Mouse (Mus musculus) kidney, postnatal 4 days (tissue): ENCODE measurements around the gene Akr1c14.
"Not testable (repeated sequence)": the region's sequence is repeated elsewhere in the genome, so short reads cannot be mapped to it uniquely, and the experiment has no call there.

ENCODE experiments used
- DNase-seq, 2 experiments: peaks; one replicate each; pipeline ENCODE4 v3.0.0; 2021; ENCODE audit warnings: mixed read lengths in 2 of 2

Gene Akr1c14

GRCm38 (mm10) chr13:4048719-4049118 is at the start of gene Akr1c14:
TSS of gene Akr1c14 (plus strand) at chr13:4049011.
- DNase-seq = no peak

GRCm38 (mm10) chr13:4001687-4002086 is 47.1 kb upstream of the Akr1c14 start:
- DNase-seq = peak; percentile 79 to 80

- DNase-seq = no peak
Measured at GRCm38 (mm10) chr13:4010784-4011183, 38.0 kb upstream of the Akr1c14 start.

GRCm38 (mm10) chr13:4013811-4014210 is 35.0 kb upstream of the Akr1c14 start:
- DNase-seq = no peak

DNA sequence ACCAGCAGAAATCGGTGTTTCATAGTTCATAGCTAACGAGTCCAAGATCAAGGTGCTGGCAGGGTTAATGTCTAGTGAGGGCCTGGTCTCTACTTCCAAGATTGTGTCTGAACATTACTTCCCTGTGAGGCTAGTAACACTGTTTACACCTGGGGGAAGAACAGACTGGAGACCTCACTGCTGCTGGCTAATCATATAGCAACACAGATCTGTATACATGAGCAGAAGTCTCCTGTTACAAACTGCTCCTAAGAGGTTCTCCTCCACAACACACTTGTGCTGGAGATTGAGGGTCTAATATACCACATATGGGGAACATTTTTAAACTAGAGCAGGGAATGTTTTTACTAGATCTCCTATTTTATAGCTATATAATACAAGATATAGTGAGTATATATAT is 18.9 kb upstream of the Akr1c14 start:
- DNase-seq = no peak

GRCm38 (mm10) chr13:4032512-4032911 is 16.3 kb upstream of the Akr1c14 start:
- peak; percentile 6 to 9 for DNase-seq

DNA sequence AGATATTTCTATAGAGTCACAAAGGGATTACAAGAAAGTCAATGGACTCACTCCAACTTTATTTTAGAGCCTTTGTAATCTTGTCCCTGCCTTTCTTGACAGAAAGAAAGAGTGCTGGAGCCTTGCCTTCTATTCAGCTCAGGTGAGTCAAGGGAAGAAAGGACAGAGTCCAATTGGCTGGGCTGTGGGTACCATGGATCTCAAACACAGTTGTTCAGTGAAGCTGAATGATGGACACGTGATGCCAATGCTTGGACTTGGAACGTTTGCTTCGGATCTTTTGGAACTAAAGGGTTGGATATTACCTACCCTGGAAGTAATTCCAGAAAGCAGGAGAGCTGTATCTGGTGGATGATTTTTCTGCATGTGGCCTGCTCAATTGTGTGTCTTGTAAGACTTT is 13.8 kb upstream of the Akr1c14 start:
- DNase-seq = no peak

- DNase-seq = no peak
Measured at GRCm38 (mm10) chr13:4046113-4046512, 2.7 kb upstream of the Akr1c14 start.

GRCm38 (mm10) chr13:4046841-4047240 is 2.0 kb upstream of the Akr1c14 start:
- no peak for DNase-seq

- DNase-seq = no peak
Measured at GRCm38 (mm10) chr13:4048226-4048625, 585 bp upstream of the Akr1c14 start.

DNA sequence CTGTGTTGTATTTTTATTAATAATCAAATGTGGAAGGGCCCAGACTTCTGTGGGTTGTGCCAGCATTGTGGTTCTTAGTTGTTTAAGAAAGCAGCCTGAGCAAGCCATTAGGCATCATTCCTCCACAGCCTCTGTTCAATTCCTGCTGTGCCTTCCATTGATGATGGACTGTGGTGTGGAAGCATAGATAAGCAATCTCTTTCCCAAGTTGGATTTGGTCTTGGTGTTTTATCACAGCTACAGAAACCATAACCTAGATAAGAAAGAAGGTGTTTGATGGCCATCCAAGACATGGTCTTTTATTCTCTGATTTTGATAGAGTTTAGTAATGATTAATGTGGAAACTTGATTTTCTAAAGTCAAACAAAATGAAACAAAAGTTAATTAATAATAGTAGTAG is 844 bp downstream of the Akr1c14 start:
- no peak for DNase-seq

GRCm38 (mm10) chr13:4055450-4055849 is 6.6 kb downstream of the Akr1c14 start:
- no peak for DNase-seq

DNA sequence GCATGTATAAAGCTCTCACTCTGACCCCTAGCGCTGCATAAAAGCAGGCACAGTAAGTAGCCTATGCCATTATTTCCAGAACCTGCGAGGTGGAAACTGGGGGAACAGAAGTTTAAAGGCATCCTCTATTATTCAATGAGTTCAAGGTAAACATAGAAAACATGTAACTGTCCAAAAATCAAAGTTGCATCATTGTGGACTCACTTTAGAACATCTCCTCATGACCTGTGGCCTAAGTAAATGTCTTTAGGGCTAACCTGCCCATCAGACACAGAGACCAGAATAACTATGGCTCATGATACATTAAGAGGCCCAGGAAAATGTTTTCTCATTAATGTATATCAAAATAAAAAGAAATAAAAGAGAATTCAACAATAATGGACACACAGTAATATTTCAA is 7.4 kb downstream of the Akr1c14 start:
- DNase-seq = no peak

GRCm38 (mm10) chr13:4058239-4058638 is 9.4 kb downstream of the Akr1c14 start:
- not testable (repeated sequence) for DNase-seq

- DNase-seq = no peak
Measured at GRCm38 (mm10) chr13:4059363-4059762, 10.6 kb downstream of the Akr1c14 start.

DNA sequence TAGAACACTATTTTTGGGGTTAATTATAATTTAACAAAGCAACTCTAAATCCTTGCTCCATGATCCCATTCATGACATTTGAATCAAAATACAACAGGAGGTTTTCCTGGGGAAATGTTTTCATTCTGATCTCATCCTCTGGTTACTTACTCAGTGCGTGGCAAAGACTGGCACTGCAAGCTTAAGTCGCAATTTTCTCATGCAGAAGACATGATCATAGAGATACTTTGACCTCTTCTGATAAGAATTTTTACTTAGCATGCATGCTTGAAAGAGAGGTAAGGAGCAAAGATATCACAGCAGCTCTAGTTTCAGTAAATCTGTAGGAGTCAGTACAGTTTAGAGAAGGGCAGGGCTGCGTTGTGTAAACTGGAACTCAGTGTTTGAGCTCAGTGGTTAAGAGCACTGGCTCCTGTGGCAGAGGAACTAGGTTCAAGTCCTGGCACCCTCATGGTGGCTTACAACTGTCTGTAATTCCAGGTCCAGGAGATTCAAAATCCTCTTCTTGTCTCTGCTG is 11.5 kb downstream of the Akr1c14 start:
- DNase-seq = no peak

DNA sequence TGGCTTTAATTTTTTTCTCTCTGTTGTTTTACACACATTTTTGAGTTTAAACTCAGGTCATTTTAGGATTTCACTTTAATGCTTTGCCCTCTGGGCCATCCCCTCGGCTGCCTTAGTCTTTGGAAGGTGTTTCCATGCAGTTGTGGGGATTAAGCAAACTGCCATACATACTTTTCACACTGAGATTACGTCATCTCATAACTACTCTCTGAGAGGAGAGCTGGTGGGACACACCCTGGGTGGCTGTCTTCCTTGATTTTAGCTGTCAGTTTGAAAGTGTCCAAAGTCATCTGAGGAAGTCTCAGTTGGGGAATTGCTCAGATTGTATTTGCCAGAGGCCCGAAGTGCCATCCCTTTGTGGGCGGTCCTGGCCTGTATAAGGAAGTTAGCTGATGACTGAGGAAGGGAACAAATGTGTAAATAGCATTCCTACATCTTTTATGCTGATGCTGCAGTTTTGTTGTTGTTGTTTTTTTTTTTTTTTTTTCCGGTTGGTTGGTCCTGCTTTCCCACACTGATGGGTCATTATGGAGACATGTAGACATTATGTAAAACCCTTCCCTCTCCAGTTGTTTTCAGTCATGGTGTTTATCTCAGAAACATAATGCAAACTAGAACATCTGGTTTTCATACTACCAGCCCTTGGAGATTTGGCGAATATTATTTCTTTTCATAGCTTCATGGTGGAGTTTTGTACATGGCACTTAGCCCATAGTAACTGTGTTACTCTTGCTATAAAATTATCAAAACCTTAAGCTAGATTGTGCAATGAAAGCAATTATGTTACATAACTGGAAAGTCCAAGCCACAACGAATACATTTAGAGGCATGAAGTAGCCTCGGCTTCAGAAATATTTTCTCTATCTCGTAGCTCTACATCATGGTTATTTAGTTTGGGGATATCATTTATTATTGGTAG is 28.0 kb downstream of the Akr1c14 start:
- DNase-seq = no peak

DNA sequence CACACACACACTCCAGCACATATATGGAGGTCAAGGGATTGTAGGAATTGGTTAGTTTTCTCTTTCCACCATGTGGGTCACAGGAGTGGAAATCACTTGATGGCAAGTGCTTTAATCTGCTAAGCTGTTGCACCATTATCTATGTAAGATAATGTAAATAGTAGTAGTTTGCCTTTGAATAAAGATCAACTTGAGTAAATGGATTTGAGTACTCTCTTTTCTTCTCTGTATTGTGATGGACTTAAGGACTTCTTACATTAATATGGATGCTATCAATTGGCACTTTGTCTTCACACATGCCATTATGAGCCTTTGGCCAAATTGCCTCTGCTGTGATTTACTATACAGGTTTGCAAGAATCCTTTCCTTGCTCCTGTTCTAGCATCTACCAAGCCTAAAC is 31.1 kb downstream of the Akr1c14 start:
- no peak for DNase-seq

- no peak for DNase-seq
Measured at GRCm38 (mm10) chr13:4101691-4102090, 52.9 kb downstream of the Akr1c14 start.

DNA sequence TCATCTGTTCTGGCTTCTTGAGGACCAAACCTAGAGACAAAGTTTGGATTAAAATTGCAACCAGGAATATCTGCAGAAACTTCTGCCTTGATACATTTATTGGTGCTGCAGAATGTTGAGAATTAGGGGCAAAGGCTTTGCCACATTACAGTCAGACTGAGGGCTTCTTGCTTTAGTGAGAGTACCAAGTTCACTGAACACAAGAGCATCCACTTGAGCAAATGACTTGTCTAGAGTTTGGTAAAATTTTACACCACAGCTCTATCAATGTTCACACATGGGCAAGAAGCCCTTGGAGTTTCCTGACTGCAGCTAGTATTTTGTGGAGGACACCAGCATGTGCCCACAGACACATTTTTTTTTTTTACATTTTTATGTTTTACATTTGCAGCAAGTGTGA is 53.9 kb downstream of the Akr1c14 start:
- no peak for DNase-seq

DNA sequence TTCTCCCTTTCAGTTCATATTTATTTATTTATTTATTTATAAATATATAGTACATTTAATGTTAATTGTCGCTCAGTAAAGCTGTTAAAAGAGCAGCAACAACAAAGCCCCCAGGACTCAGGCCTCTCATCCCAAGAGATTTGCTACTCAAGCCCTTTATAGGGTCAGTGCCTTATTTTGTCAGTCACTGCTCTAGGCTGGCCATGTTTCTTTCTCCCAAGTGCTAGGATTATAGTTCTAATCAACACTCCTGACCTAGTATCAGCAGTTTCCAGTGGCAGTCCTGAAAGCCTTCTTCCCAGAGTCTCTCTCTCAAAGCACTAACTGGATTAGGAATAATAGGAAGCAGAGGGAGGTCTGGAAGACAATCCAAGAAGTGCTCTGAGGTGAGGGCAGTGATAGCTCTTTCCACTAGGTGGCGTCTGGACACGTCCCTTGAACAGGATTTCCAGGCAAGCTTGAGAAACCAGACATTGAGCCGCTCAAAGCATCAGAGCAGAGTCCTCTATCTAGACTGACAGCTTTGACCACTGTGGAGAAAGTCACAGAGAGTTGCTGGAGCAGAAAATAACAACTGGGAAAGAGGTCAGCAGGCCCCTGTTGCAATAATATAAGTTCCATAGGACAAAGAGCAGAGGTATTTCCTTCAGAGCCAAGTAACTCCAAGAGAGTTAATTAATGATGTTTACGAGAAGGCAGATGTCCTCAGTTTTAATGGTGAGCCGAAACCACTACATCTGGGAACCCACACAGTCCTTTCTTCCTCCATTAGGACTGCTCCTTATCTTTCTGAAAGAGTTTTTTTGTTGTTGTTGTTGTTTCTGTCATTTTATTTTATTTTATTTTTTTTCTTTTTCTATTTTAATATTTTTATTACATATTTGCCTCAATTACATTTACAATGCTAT is 61.7 kb downstream of the Akr1c14 start:
- peak; percentile 77 to 83 for DNase-seq

DNA sequence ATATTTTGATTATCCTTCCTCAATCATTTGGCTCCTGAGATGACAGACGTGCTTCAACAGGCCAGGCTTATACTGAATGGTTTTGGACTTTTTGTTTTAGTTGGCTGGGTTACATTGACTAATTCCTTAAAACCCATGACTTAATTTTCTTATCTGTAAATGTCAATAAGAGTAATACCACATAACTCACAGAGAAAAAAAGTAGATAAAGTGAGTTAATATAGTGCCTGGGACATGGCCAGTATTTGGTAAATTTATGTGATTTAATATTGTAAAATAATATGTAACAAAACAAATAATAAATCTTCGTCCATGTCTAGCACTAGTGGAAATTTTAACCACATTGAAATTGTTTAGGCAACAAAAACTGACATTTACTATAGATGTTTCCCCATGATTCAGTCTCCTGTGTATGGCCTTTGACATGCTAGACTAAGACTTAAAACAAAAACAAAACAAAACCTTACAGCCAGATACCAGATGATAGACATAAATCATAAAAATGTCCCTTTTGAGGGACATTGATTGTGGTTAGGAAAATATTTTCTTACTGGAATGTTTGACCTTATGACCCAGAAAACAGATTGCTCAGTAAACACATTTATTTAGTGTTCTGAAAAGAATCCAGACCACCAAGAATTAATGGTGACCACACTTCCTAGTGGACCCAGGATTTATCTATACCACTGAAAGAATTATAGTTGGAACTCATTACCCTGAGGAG is 70.5 kb downstream of the Akr1c14 start:
- no peak for DNase-seq

DNA sequence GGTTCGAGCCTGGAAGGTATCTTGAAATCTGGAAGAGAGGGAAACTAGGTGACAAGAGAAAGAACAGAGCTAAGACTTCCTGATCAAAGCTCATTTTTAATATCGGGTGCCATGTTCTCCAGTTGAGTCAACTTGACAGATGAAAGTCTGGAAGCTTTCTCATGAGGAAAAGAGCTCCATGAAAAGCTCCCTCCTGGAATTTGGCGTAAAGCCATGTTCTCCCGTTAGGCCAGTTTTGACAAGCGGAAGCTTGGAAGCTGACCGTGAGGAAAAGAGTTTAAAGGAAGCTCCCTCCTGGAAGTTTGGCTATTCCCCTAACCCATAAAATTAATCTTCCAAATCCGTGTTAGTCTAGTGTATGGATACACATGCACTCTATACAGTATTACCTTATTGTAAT is 74.3 kb downstream of the Akr1c14 start:
- DNase-seq = peak in 1 of 2 experiments; percentile 26
